Mouse (Mus musculus) spleen, embryonic (tissue): ENCODE results near the gene Grin2b.
"Not testable (repeated sequence)": the region's sequence is repeated elsewhere in the genome, so short reads cannot be mapped to it uniquely, and the experiment has no call there.

Experiments
- CTCF ChIA-PET: fragments of 350-600 bp; sonication (Branson Sonifier 250); formaldehyde crosslinking; loops from one replicate; lab custom pipeline; 2022; lab: Charles Lee

Gene Grin2b

GRCm38 (mm10) chr6:135900410-135900809, 272.9 kb downstream of the Grin2b start:
- CTCF ChIA-PET, result no interaction called here

- CTCF ChIA-PET, result interaction anchor here (0.7 kb wide), 1 partner anchor 11 kb away, joined by 3 read pairs; no protein-coding TSS in a partner anchor
Observed at GRCm38 (mm10) chr6:135899225-135899624, 274.1 kb downstream of the Grin2b start.

- CTCF ChIA-PET, result no interaction called here
Observed at GRCm38 (mm10) chr6:135894793-135895228, 278.5 kb downstream of the Grin2b start.

- CTCF ChIA-PET, result no interaction called here
Observed at GRCm38 (mm10) chr6:135882611-135883010, 290.7 kb downstream of the Grin2b start.

- CTCF ChIA-PET, result no interaction called here
Observed at GRCm38 (mm10) chr6:135876163-135876726, 297.1 kb downstream of the Grin2b start.

- CTCF ChIA-PET, result no interaction called here
Observed at GRCm38 (mm10) chr6:135874626-135875025, 298.7 kb downstream of the Grin2b start.

- CTCF ChIA-PET, result no interaction called here
Observed at GRCm38 (mm10) chr6:135865832-135866231, 307.5 kb downstream of the Grin2b start.

- CTCF ChIA-PET, result no interaction called here
Observed at GRCm38 (mm10) chr6:135863965-135864364, 309.3 kb downstream of the Grin2b start.

- CTCF ChIA-PET, result no interaction called here
Observed at GRCm38 (mm10) chr6:135859502-135859901, 313.8 kb downstream of the Grin2b start.

- CTCF ChIA-PET, result no interaction called here
Observed at GRCm38 (mm10) chr6:135854173-135854591, 319.1 kb downstream of the Grin2b start.

GRCm38 (mm10) chr6:135843755-135844154, 329.6 kb downstream of the Grin2b start:
- CTCF ChIA-PET, result no interaction called here

GRCm38 (mm10) chr6:135836353-135836752, 337.0 kb downstream of the Grin2b start:
- CTCF ChIA-PET, result no interaction called here

GRCm38 (mm10) chr6:135833542-135833941, 339.8 kb downstream of the Grin2b start:
- CTCF ChIA-PET, result no interaction called here

- CTCF ChIA-PET, result no interaction called here
Observed at GRCm38 (mm10) chr6:135832041-135832440, 341.3 kb downstream of the Grin2b start.

- CTCF ChIA-PET, result no interaction called here
Observed at GRCm38 (mm10) chr6:135831032-135831431, 342.3 kb downstream of the Grin2b start.

- CTCF ChIA-PET, result no interaction called here
Observed at GRCm38 (mm10) chr6:135829458-135829857, 343.9 kb downstream of the Grin2b start.

GRCm38 (mm10) chr6:135828976-135829375, 344.3 kb downstream of the Grin2b start:
- CTCF ChIA-PET, result no interaction called here

- CTCF ChIA-PET, result no interaction called here
Observed at GRCm38 (mm10) chr6:135827942-135828341, 345.4 kb downstream of the Grin2b start.

- CTCF ChIA-PET, result no interaction called here
Observed at GRCm38 (mm10) chr6:135827317-135827716, 346.0 kb downstream of the Grin2b start.

- CTCF ChIA-PET, result not testable (repeated sequence)
Observed at GRCm38 (mm10) chr6:135826776-135827175, 346.5 kb downstream of the Grin2b start.

- CTCF ChIA-PET, result no interaction called here
Observed at GRCm38 (mm10) chr6:135817391-135817790, 355.9 kb downstream of the Grin2b start.

- CTCF ChIA-PET, result no interaction called here
Observed at GRCm38 (mm10) chr6:135813755-135814154, 359.6 kb downstream of the Grin2b start.

- CTCF ChIA-PET, result no interaction called here
Observed at GRCm38 (mm10) chr6:135805436-135805835, 367.9 kb downstream of the Grin2b start.

GRCm38 (mm10) chr6:135799949-135800348, 373.4 kb downstream of the Grin2b start:
- CTCF ChIA-PET, result no interaction called here
